Mouse (Mus musculus): ENCODE measurements around the gene Lif. TPM values are rescaled to one million over a fixed set of nuclear protein-coding genes. Genes with fewer than 3 reads are reported as not detected.

Lif gene
- polyA plus RNA-seq, 1 experiment from 2014 or later = 0.98 TPM

DNA sequence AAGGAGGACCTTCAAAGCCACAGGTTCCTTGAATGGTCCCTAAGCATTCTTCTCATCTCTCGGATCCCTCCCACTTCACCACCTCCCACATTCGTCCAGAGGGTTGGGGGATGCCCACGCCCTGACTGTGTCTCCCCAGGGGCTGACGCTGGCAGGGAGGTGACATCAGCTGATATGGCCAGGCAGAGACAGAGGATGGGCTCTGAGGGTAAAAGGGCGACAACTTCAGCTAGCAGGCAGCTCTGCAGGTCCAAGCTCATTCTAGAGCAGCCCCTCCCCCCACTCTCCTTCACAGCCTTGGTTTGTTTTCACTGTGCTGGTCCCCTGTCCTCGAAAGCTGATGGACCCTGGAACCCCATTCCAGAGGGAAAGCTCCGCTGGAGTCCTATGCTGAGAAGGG, 41.3 kb downstream of the Lif start:
- WGBS = 32% methylated on average over 7 of the region's 7 CpGs
- Histone ChIP-seq H3K36me3 (ENCODE audit: control insufficient read depth, insufficient read depth, low read length) (no peaks in the 10 kb centered on the region), H3K9ac (ENCODE audit: low read depth, low read length) (no peak overlapping the region), H3K4me3 (ENCODE audit: low read length) (no peak overlapping the region), H3K27me3 (replicated peaks; ENCODE audit: control insufficient read depth, insufficient read depth, low read length) (no peaks in the 10 kb centered on the region), H3K9me3 (ENCODE audit: control insufficient read depth, low read length) (no peaks in the 10 kb centered on the region), H3K4me1 (ENCODE audit: control insufficient read depth, insufficient read depth, low read length) (peaks cover 11% of the 10 kb centered on the region; the same call in 1 of the 2 replicates), H3K4me2 (ENCODE audit: low read depth, low read length) (no peak overlapping the region), H3K27ac (ENCODE audit: low read length) (no peak overlapping the region)
- ATAC-seq = no peak

DNA sequence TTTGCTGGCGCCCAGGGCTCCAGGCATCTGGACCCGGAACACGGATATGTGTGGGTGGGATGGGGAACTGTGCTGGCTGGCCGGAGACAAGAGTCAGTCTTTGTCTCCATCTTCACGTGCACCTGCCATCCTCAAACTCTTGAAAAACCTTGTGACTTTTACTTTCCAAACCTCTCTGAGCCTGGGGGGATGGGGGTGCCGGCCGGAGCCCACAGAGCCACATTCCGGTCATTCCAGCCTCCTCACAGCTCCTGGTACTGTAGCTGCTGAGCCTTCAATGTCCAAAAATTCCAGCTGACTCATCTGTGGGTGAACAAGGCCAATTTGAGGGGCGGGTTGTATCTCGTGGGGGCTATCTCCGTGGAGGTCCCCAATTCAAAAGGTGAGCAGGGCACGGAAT, 41.8 kb downstream of the Lif start:
- ATAC-seq = no peak
- no peak overlapping the region for H3K27ac ChIP-seq (ENCODE audit: low read length)
- H3K9me3 ChIP-seq (ENCODE audit: control insufficient read depth, low read length) = no peaks in the 10 kb centered on the region
- H3K9ac ChIP-seq (ENCODE audit: low read depth, low read length) = no peak overlapping the region
- H3K27me3 ChIP-seq (replicated peaks; ENCODE audit: control insufficient read depth, insufficient read depth, low read length) = no peaks in the 10 kb centered on the region
- H3K4me3 ChIP-seq (ENCODE audit: low read length) = no peak overlapping the region
- no peak overlapping the region for H3K4me2 ChIP-seq (ENCODE audit: low read depth, low read length)
- no peaks in the 10 kb centered on the region for H3K36me3 ChIP-seq (ENCODE audit: control insufficient read depth, insufficient read depth, low read length)
- 45% methylated on average over 12 of the region's 12 CpGs for WGBS
- peaks cover 11% of the 10 kb centered on the region; the same call in 1 of the 2 replicates for H3K4me1 ChIP-seq (ENCODE audit: control insufficient read depth, insufficient read depth, low read length)

DNA sequence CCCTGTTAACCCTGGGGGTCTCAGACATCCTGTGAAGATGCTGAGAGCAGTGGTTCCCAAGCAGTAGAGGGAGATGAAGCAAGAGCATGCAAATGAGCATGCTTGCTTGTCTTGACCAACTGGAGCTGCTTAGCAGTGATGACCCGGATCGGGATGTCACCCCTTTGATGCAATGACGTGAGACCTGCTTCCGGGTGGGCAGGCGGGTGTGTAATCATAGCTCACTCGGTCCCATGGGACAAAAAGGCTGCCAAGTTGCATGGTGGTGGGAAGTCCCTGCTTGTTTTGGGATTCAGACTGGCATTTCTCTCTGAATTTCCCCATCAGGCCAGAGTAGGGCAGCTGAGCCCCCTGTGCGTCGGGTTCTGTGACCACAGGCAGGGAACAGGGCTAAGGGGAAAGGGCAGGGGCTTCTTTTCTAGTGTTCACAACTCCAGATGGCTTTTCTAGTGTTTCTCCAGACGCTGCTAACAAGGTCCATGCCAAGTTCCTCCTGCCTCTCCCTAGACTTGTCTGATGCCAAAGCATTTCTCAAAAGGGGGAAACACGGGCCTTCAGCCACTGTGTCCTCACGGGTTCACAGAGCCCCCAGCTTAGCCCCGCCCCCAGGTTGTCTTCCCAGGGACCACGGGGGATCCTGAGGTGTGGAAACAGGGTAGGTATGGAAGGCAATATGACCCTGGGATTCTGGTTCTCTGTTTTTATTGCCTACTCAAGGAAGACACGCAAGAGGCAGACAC, 42.5 kb downstream of the Lif start:
- WGBS = 67% methylated on average over 14 of the region's 14 CpGs
- H3K9me3 ChIP-seq (ENCODE audit: control insufficient read depth, low read length) = no peaks in the 10 kb centered on the region
- H3K27ac ChIP-seq (ENCODE audit: low read length) = no peak overlapping the region

DNA sequence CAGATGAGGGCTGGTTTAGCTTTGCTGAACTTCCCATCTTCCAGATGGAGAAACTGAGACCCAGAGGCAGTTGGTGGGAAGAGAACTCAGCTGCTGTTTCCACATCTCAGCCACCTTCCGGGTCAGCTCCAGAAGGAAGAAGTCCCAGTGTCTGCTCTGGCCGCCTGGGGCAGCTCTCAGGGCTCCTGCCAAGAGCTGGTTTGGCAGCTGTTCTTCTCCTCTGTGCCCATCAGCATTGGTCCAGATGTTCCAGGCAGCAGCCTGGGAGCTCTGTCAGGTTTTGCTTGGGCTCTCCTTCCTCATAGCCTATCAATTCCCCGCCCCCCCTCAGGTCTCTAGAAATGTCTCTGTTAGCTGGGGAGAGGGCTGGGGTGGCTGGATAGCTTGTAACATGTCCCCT, 43.3 kb downstream of the Lif start:
- H3K27ac ChIP-seq (ENCODE audit: low read length) = no peak overlapping the region
- no peaks in the 10 kb centered on the region for H3K27me3 ChIP-seq (replicated peaks; ENCODE audit: control insufficient read depth, insufficient read depth, low read length)
- 76% methylated on average over 3 of the region's 3 CpGs for WGBS
- no peaks in the 10 kb centered on the region for H3K9me3 ChIP-seq (ENCODE audit: control insufficient read depth, low read length)
- peaks cover 5% of the 10 kb centered on the region; the same call in 1 of the 2 replicates for H3K4me1 ChIP-seq (ENCODE audit: control insufficient read depth, insufficient read depth, low read length)
- no peak overlapping the region for H3K4me3 ChIP-seq (ENCODE audit: low read length)
- no peak overlapping the region for H3K9ac ChIP-seq (ENCODE audit: low read depth, low read length)
- no peak for ATAC-seq
- H3K4me2 ChIP-seq (ENCODE audit: low read depth, low read length) = no peak overlapping the region
- no peaks in the 10 kb centered on the region for H3K36me3 ChIP-seq (ENCODE audit: control insufficient read depth, insufficient read depth, low read length)

More for the DNA sequence above, 42.5 kb downstream of the Lif start:
- no peak for ATAC-seq
- Histone ChIP-seq H3K36me3 (ENCODE audit: control insufficient read depth, insufficient read depth, low read length) (no peaks in the 10 kb centered on the region), H3K27me3 (replicated peaks; ENCODE audit: control insufficient read depth, insufficient read depth, low read length) (no peaks in the 10 kb centered on the region), H3K4me2 (ENCODE audit: low read depth, low read length) (no peak overlapping the region), H3K9ac (ENCODE audit: low read depth, low read length) (no peak overlapping the region), H3K4me3 (ENCODE audit: low read length) (no peak overlapping the region), H3K4me1 (ENCODE audit: control insufficient read depth, insufficient read depth, low read length) (peaks cover 9% of the 10 kb centered on the region; the same call in 1 of the 2 replicates)

DNA sequence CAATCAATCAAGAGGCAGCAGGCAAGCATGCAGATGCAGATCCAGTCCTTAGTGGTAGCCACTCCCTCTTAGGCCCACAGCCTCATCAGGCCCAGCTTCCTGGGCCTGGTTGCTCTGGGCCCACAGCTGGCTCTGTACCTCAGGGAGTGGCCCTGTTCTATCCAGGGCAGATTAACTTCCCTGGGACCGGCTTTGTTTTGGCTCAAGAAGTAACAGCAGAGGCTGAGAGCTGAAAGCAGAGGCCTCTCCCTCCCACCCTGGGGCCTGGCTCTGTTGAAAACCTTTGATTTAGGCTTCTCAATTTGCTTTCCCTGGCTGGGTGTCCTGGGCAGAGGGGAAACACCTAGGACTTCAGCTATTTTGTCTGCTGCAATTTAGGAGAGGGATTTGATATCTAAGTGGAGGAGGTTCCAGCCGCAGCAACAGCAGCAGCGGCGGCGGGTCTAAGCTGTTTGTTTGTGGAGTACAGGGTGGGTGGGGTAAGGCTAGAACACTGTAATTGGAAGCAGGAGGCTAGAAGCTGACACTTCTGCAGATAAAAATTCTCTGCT, 45.1 kb downstream of the Lif start:
- Histone ChIP-seq H3K4me1 (ENCODE audit: control insufficient read depth, insufficient read depth, low read length) (peaks cover 5% of the 10 kb centered on the region; the same call in 1 of the 2 replicates), H3K4me2 (ENCODE audit: low read depth, low read length) (no peak overlapping the region), H3K9ac (ENCODE audit: low read depth, low read length) (no peak overlapping the region), H3K27ac (ENCODE audit: low read length) (no peak overlapping the region), H3K36me3 (ENCODE audit: control insufficient read depth, insufficient read depth, low read length) (no peaks in the 10 kb centered on the region), H3K4me3 (ENCODE audit: low read length) (no peak overlapping the region), H3K27me3 (replicated peaks; ENCODE audit: control insufficient read depth, insufficient read depth, low read length) (no peaks in the 10 kb centered on the region), H3K9me3 (ENCODE audit: control insufficient read depth, low read length) (no peaks in the 10 kb centered on the region)
- no peak for ATAC-seq
- WGBS = 53% methylated on average over 5 of the region's 5 CpGs

DNA sequence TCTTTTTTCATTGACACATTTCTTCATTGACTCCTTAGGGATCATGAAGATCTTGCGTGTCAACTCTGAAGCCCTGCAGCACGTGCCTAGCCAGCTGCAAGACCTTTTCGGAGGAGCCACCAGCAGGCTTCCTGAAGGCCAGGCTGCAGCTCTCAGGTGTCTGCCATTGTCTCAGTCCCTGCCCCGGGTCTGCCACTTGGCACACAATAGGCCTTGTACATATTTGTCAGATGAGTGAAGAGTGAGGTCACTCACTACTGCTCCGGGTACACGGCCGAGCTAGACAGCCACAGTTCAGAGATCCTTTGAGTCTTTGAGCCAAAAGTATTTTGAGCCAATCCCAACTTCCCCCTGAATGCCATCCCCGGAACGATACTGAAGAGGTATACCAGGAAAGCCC, 45.7 kb downstream of the Lif start:
- 67% methylated on average over 9 of the region's 9 CpGs for WGBS
- H3K4me3 ChIP-seq (ENCODE audit: low read length) = no peak overlapping the region

DNA sequence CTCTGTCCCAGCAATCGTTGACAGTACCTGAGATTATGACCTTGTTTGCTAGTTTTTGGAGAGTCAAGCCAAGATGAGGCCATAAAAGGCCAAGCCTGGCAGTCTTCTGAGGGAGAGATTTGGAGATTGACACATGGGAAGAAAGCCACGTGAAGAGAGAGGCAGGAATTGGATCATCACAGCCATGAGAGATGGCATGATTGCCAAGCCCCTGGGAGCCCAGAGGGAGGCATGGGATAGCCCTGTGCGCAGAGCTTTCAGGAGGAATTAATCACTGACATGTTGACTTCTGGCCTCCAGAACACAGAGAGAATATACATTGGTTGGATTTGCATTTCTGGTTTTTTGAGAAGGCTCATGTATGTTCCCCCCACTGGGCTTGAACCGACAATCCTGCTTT, 46.8 kb downstream of the Lif start:
- Histone ChIP-seq H3K9ac (ENCODE audit: low read depth, low read length) (no peak overlapping the region), H3K9me3 (ENCODE audit: control insufficient read depth, low read length) (no peaks in the 10 kb centered on the region), H3K27me3 (replicated peaks; ENCODE audit: control insufficient read depth, insufficient read depth, low read length) (no peaks in the 10 kb centered on the region), H3K27ac (ENCODE audit: low read length) (no peak overlapping the region), H3K4me1 (ENCODE audit: control insufficient read depth, insufficient read depth, low read length) (no peaks in the 10 kb centered on the region), H3K4me2 (ENCODE audit: low read depth, low read length) (no peak overlapping the region), H3K36me3 (ENCODE audit: control insufficient read depth, insufficient read depth, low read length) (no peaks in the 10 kb centered on the region), H3K4me3 (ENCODE audit: low read length) (no peak overlapping the region)
- 65% methylated on average over 4 of the region's 4 CpGs for WGBS
- ATAC-seq = no peak

More for the DNA sequence above, 45.7 kb downstream of the Lif start:
- H3K27ac ChIP-seq (ENCODE audit: low read length) = no peak overlapping the region
- no peak for ATAC-seq
- no peaks in the 10 kb centered on the region for H3K36me3 ChIP-seq (ENCODE audit: control insufficient read depth, insufficient read depth, low read length)
- no peak overlapping the region for H3K9ac ChIP-seq (ENCODE audit: low read depth, low read length)
- H3K27me3 ChIP-seq (replicated peaks; ENCODE audit: control insufficient read depth, insufficient read depth, low read length) = no peaks in the 10 kb centered on the region
- no peaks in the 10 kb centered on the region for H3K9me3 ChIP-seq (ENCODE audit: control insufficient read depth, low read length)
- no peak overlapping the region for H3K4me2 ChIP-seq (ENCODE audit: low read depth, low read length)
- H3K4me1 ChIP-seq (ENCODE audit: control insufficient read depth, insufficient read depth, low read length) = peaks cover 5% of the 10 kb centered on the region; the same call in 1 of the 2 replicates

DNA sequence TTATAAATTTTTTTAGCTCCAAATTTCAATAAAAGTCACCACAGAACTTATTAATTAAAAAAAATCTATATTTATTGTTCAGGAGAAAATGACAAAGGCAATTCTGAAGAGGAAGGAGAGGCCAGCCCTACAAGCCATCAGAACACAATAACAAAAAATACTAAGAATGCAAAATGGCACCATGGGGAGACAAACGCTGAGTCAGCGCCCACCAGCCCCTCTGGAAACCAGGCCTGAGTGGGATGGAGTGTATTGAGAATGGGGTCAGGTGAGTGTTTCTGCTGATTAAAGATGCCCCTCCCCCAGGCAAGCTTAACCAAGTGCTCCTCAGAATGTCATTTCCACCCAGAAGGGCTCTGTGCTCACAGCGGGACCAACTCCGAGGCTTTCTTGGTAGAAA, 47.7 kb downstream of the Lif start:
- no peak overlapping the region for H3K4me2 ChIP-seq (ENCODE audit: low read depth, low read length)
- no peak for ATAC-seq
- no peaks in the 10 kb centered on the region for H3K36me3 ChIP-seq (ENCODE audit: control insufficient read depth, insufficient read depth, low read length)
- no peaks in the 10 kb centered on the region for H3K4me1 ChIP-seq (ENCODE audit: control insufficient read depth, insufficient read depth, low read length)
- H3K9ac ChIP-seq (ENCODE audit: low read depth, low read length) = no peak overlapping the region
- H3K4me3 ChIP-seq (ENCODE audit: low read length) = no peak overlapping the region
- 91% methylated on average over 4 of the region's 4 CpGs for whole genome bisulfite sequencing
- H3K27ac ChIP-seq (ENCODE audit: low read length) = no peak overlapping the region
- no peaks in the 10 kb centered on the region for H3K9me3 ChIP-seq (ENCODE audit: control insufficient read depth, low read length)
- no peaks in the 10 kb centered on the region for H3K27me3 ChIP-seq (replicated peaks; ENCODE audit: control insufficient read depth, insufficient read depth, low read length)

DNA sequence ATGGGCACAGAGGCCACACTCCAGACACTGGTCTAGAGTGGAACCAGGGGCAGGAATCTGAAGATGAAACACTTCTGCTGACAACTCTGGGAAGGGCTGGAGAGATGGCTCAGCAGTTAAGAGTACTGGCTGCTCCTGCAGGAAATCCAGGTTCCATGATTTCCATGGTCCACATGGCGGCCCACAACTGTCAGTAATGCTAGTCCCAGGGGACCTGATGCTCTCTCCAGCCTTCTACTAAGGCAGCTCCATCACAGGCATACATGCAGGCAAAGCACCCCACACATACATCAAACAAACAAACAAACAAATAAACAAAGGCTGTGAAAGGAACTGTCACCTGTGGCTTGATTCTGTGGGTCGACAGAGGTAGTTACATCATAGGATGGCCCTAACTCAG, 48.7 kb downstream of the Lif start:
- no peak for ATAC-seq
- Histone ChIP-seq H3K4me1 (ENCODE audit: control insufficient read depth, insufficient read depth, low read length) (no peaks in the 10 kb centered on the region), H3K27ac (ENCODE audit: low read length) (no peak overlapping the region), H3K27me3 (replicated peaks; ENCODE audit: control insufficient read depth, insufficient read depth, low read length) (no peaks in the 10 kb centered on the region), H3K9ac (ENCODE audit: low read depth, low read length) (no peak overlapping the region), H3K36me3 (ENCODE audit: control insufficient read depth, insufficient read depth, low read length) (no peaks in the 10 kb centered on the region), H3K4me2 (ENCODE audit: low read depth, low read length) (no peak overlapping the region), H3K9me3 (ENCODE audit: control insufficient read depth, low read length) (no peaks in the 10 kb centered on the region), H3K4me3 (ENCODE audit: low read length) (no peak overlapping the region)
- WGBS = 75% methylated on average over 2 of the region's 2 CpGs
